Mouse (Mus musculus) midbrain, embryonic 15.5 days (tissue): ENCODE measurements at regions not wholly inside any gene's neighbourhood (a gene's known extent, or its start where the extent isn't known, plus 50 kb on each side); places are given as distances from the start of the nearest gene placed in this dataset.
A peak's percentile ranks its signal among the peaks of the same experiment; 100 is the strongest.

ENCODE experiments used
- ATAC-seq: fragments of 200-750 bp; cut with Nextera tagmentation; replicated peaks from 2 replicates; pipeline ENCODE4 v1.8.0; 2017; ENCODE audit warnings: moderate TSS enrichment
- H3K27ac ChIP-seq: fragments of 300-500 bp; sonication (generic); 2 replicates; pipeline ENCODE4 v1.5.1; 2015; ENCODE audit warnings: mild to moderate bottlenecking, inconsistent platforms
- H3K27me3 ChIP-seq: fragments of 300-500 bp; sonication (generic); replicated peaks from 2 replicates; pipeline ENCODE4 v1.6.1; 2015; ENCODE audit warnings: inconsistent platforms
- H3K36me3 ChIP-seq: fragments of 300-500 bp; sonication (generic); replicated peaks from 2 replicates; pipeline ENCODE4 v1.6.1; 2015; ENCODE audit warnings: inconsistent platforms
- H3K4me1 ChIP-seq: fragments of 300-500 bp; sonication (generic); 2 replicates; pipeline ENCODE4 v1.6.1; 2015; ENCODE audit warnings: inconsistent platforms
- H3K4me2 ChIP-seq: fragments of 300-500 bp; sonication (generic); 2 replicates; pipeline ENCODE4 v1.6.1; 2015; ENCODE audit warnings: inconsistent platforms, mild to moderate bottlenecking, moderate library complexity
- H3K4me3 ChIP-seq: fragments of 300-500 bp; sonication (generic); 2 replicates; pipeline ENCODE4 v1.5.1; 2015; ENCODE audit warnings: mild to moderate bottlenecking, inconsistent platforms
- H3K9ac ChIP-seq: fragments of 300-500 bp; sonication (generic); 2 replicates; pipeline ENCODE4 v1.6.1; 2015; ENCODE audit warnings: mild to moderate bottlenecking, inconsistent platforms
- H3K9me3 ChIP-seq: fragments of 300-500 bp; sonication (generic); 2 replicates; pipeline ENCODE4 v1.6.1; 2016; ENCODE audit warnings: inconsistent platforms
- whole genome bisulfite sequencing: fragments of 180-500 bp; shearing (Covaris S2); methylation state at CpG from one replicate; pipeline ENCODE4 v1.1.7; 2015; ENCODE audit warnings: mixed read lengths; 5-methylcytosine and 5-hydroxymethylcytosine counted together

- no peaks in the 10 kb centered on the region for H3K9me3 ChIP-seq
- no peak overlapping the region for H3K4me3 ChIP-seq
- H3K27ac ChIP-seq = no peak overlapping the region
- H3K36me3 ChIP-seq = no peaks in the 10 kb centered on the region
- H3K4me2 ChIP-seq = no peak overlapping the region
- WGBS = 85% methylated on average over 3 of the region's 3 CpGs
- H3K27me3 ChIP-seq = no peaks in the 10 kb centered on the region
- H3K4me1 ChIP-seq = no peaks in the 10 kb centered on the region
- H3K9ac ChIP-seq = no peak overlapping the region
- no peak for ATAC-seq
Measured at GRCm38 (mm10) chr14:9338220-9338619, 672.2 kb upstream of the 4930452B06Rik start.

- no peaks in the 10 kb centered on the region for H3K27me3 ChIP-seq
- no peak overlapping the region for H3K4me2 ChIP-seq
- no peaks in the 10 kb centered on the region for H3K36me3 ChIP-seq
- no peaks in the 10 kb centered on the region for H3K4me1 ChIP-seq
- no peak for ATAC-seq
- H3K27ac ChIP-seq = no peak overlapping the region
- H3K9ac ChIP-seq = no peak overlapping the region
- no peaks in the 10 kb centered on the region for H3K9me3 ChIP-seq
- WGBS = 79% methylated on average over 3 of the region's 3 CpGs
- no peak overlapping the region for H3K4me3 ChIP-seq
Measured at GRCm38 (mm10) chr14:9337107-9337506, 671.1 kb upstream of the 4930452B06Rik start.

GRCm38 (mm10) chr14:9331593-9331992, 665.6 kb upstream of the 4930452B06Rik start:
- Histone ChIP-seq H3K27ac (no peak overlapping the region), H3K4me2 (no peak overlapping the region), H3K9me3 (no peaks in the 10 kb centered on the region), H3K9ac (no peak overlapping the region), H3K36me3 (no peaks in the 10 kb centered on the region), H3K4me3 (no peak overlapping the region), H3K27me3 (no peaks in the 10 kb centered on the region), H3K4me1 (0 out of 2 replicates have a peak, but pooled peaks cover 12% of the 10 kb centered on the region)
- peak; percentile 40 for ATAC-seq
- WGBS = 10% methylated on average over 3 of the region's 3 CpGs

- Histone ChIP-seq H3K27me3 (no peaks in the 10 kb centered on the region), H3K4me3 (no peak overlapping the region), H3K4me2 (no peak overlapping the region), H3K36me3 (no peaks in the 10 kb centered on the region), H3K9ac (no peak overlapping the region), H3K27ac (no peak overlapping the region), H3K4me1 (0 out of 2 replicates have a peak, but pooled peaks cover 12% of the 10 kb centered on the region), H3K9me3 (no peaks in the 10 kb centered on the region)
- no peak for ATAC-seq
Measured at GRCm38 (mm10) chr14:9330767-9331166, 664.7 kb upstream of the 4930452B06Rik start.

- Histone ChIP-seq H3K36me3 (no peaks in the 10 kb centered on the region), H3K4me1 (0 out of 2 replicates have a peak, but pooled peaks cover 12% of the 10 kb centered on the region), H3K9me3 (no peaks in the 10 kb centered on the region), H3K27me3 (no peaks in the 10 kb centered on the region), H3K4me2 (no peak overlapping the region), H3K4me3 (no peak overlapping the region), H3K27ac (0 out of 2 replicates have a peak overlapping the region, but pooled peaks have one; percentile 28), H3K9ac (no peak overlapping the region)
- 51% methylated on average over 12 of the region's 12 CpGs for WGBS
- peak; percentile 93 for ATAC-seq
Measured at GRCm38 (mm10) chr14:9329839-9330485, 663.9 kb upstream of the 4930452B06Rik start.

- no peaks in the 10 kb centered on the region for H3K36me3 ChIP-seq
- H3K4me2 ChIP-seq = no peak overlapping the region
- no peak overlapping the region for H3K4me3 ChIP-seq
- no peaks in the 10 kb centered on the region for H3K27me3 ChIP-seq
- H3K27ac ChIP-seq = no peak overlapping the region
- H3K4me1 ChIP-seq = 0 out of 2 replicates have a peak, but pooled peaks cover 12% of the 10 kb centered on the region
- ATAC-seq = no peak
- H3K9me3 ChIP-seq = no peaks in the 10 kb centered on the region
- WGBS = 69% methylated on average over 1 of the region's 1 CpGs
- H3K9ac ChIP-seq = no peak overlapping the region
Measured at GRCm38 (mm10) chr14:9327344-9327743, 661.3 kb upstream of the 4930452B06Rik start.

GRCm38 (mm10) chr14:9319842-9320241, 653.8 kb upstream of the 4930452B06Rik start:
- no peaks in the 10 kb centered on the region for H3K27me3 ChIP-seq
- H3K27ac ChIP-seq = no peak overlapping the region
- no peak for ATAC-seq
- no peak overlapping the region for H3K4me2 ChIP-seq
- no peaks in the 10 kb centered on the region for H3K9me3 ChIP-seq
- H3K4me1 ChIP-seq = no peaks in the 10 kb centered on the region
- no peaks in the 10 kb centered on the region for H3K36me3 ChIP-seq
- no peak overlapping the region for H3K4me3 ChIP-seq
- H3K9ac ChIP-seq = no peak overlapping the region
- 89% methylated on average over 4 of the region's 4 CpGs for WGBS

- ATAC-seq = no peak
- WGBS = 83% methylated on average over 2 of the region's 2 CpGs
- H3K27ac ChIP-seq = no peak overlapping the region
- no peaks in the 10 kb centered on the region for H3K4me1 ChIP-seq
- no peak overlapping the region for H3K9ac ChIP-seq
- no peaks in the 10 kb centered on the region for H3K9me3 ChIP-seq
- H3K27me3 ChIP-seq = no peaks in the 10 kb centered on the region
- H3K4me3 ChIP-seq = no peak overlapping the region
- H3K4me2 ChIP-seq = no peak overlapping the region
- H3K36me3 ChIP-seq = no peaks in the 10 kb centered on the region
Measured at GRCm38 (mm10) chr14:9318796-9319465, 652.9 kb upstream of the 4930452B06Rik start.

GRCm38 (mm10) chr14:9315224-9315623, 649.2 kb upstream of the 4930452B06Rik start:
- no peak overlapping the region for H3K9ac ChIP-seq
- no peak overlapping the region for H3K27ac ChIP-seq
- no peak overlapping the region for H3K4me2 ChIP-seq
- no peak overlapping the region for H3K4me3 ChIP-seq
- H3K36me3 ChIP-seq = no peaks in the 10 kb centered on the region
- H3K27me3 ChIP-seq = no peaks in the 10 kb centered on the region
- no peaks in the 10 kb centered on the region for H3K4me1 ChIP-seq
- no peaks in the 10 kb centered on the region for H3K9me3 ChIP-seq
- 83% methylated on average over 3 of the region's 3 CpGs for WGBS
- no peak for ATAC-seq

GRCm38 (mm10) chr14:9296145-9296544, 630.1 kb upstream of the 4930452B06Rik start:
- Histone ChIP-seq H3K9me3 (no peaks in the 10 kb centered on the region), H3K4me2 (no peak overlapping the region), H3K27ac (no peak overlapping the region), H3K4me1 (no peaks in the 10 kb centered on the region), H3K27me3 (no peaks in the 10 kb centered on the region), H3K9ac (no peak overlapping the region), H3K4me3 (no peak overlapping the region), H3K36me3 (no peaks in the 10 kb centered on the region)
- 83% methylated on average over 1 of the region's 1 CpGs for WGBS
- ATAC-seq = no peak

- whole genome bisulfite sequencing = 73% methylated on average over 2 of the region's 2 CpGs
- Histone ChIP-seq H3K4me2 (no peak overlapping the region), H3K36me3 (no peaks in the 10 kb centered on the region), H3K27ac (no peak overlapping the region), H3K9ac (no peak overlapping the region), H3K9me3 (no peaks in the 10 kb centered on the region), H3K27me3 (no peaks in the 10 kb centered on the region), H3K4me1 (no peaks in the 10 kb centered on the region), H3K4me3 (no peak overlapping the region)
- no peak for ATAC-seq
Measured at GRCm38 (mm10) chr14:9294555-9294954, 628.5 kb upstream of the 4930452B06Rik start.

- Histone ChIP-seq H3K36me3 (no peaks in the 10 kb centered on the region), H3K4me3 (no peak overlapping the region), H3K9ac (no peak overlapping the region), H3K27me3 (no peaks in the 10 kb centered on the region), H3K4me1 (peaks cover 3% of the 10 kb centered on the region; the same call in 1 of the 2 replicates), H3K27ac (no peak overlapping the region), H3K4me2 (no peak overlapping the region), H3K9me3 (no peaks in the 10 kb centered on the region)
- 76% methylated on average over 1 of the region's 1 CpGs for WGBS
- no peak for ATAC-seq
Measured at GRCm38 (mm10) chr14:9288103-9288502, 622.1 kb upstream of the 4930452B06Rik start.

- Histone ChIP-seq H3K9ac (no peak overlapping the region), H3K4me3 (no peak overlapping the region), H3K36me3 (no peaks in the 10 kb centered on the region), H3K9me3 (no peaks in the 10 kb centered on the region), H3K27ac (no peak overlapping the region), H3K27me3 (no peaks in the 10 kb centered on the region), H3K4me1 (peaks cover 3% of the 10 kb centered on the region; the same call in 1 of the 2 replicates), H3K4me2 (no peak overlapping the region)
- no peak for ATAC-seq
- 93% methylated on average over 7 of the region's 7 CpGs for WGBS
Measured at GRCm38 (mm10) chr14:9285606-9286002, 619.6 kb upstream of the 4930452B06Rik start.
